Mouse (Mus musculus): ENCODE results near the gene Ppl. TPM values are rescaled to one million over a fixed set of nuclear protein-coding genes. Genes with fewer than 3 reads are reported as not detected.

Gene Ppl
- polyA plus RNA-seq, 1 experiment: 1.2 TPM

- DNase-seq (ENCODE audit: low read depth): no peak
- no peak for TF ChIP-seq POLR2A (IDR thresholded peaks at IDR 0.05; ENCODE audit: borderline replicate concordance, extremely low read depth, insufficient read depth, insufficient read length, poor library complexity, severe bottlenecking)
- no peak for TF ChIP-seq CTCF (IDR thresholded peaks at IDR 0.05; ENCODE audit: borderline replicate concordance, extremely low read depth, insufficient read depth, insufficient read length)
Observed at GRCm38 (mm10) chr16:5085196-5085595, 47.0 kb downstream of the Ppl start.

GRCm38 (mm10) chr16:5074341-5074740 is 57.9 kb downstream of the Ppl start:
- DNase-seq (ENCODE audit: low read depth): no peak
- TF ChIP-seq POLR2A (IDR thresholded peaks at IDR 0.05; ENCODE audit: borderline replicate concordance, extremely low read depth, insufficient read depth, insufficient read length, poor library complexity, severe bottlenecking) (no peak), CTCF (IDR thresholded peaks at IDR 0.05; ENCODE audit: borderline replicate concordance, extremely low read depth, insufficient read depth, insufficient read length) (no peak)

GRCm38 (mm10) chr16:5071974-5072373 is 60.2 kb downstream of the Ppl start:
- no peak for TF ChIP-seq CTCF (IDR thresholded peaks at IDR 0.05; ENCODE audit: borderline replicate concordance, extremely low read depth, insufficient read depth, insufficient read length)
- TF ChIP-seq POLR2A (IDR thresholded peaks at IDR 0.05; ENCODE audit: borderline replicate concordance, extremely low read depth, insufficient read depth, insufficient read length, poor library complexity, severe bottlenecking): no peak
- no peak for DNase-seq (ENCODE audit: low read depth)

- TF ChIP-seq CTCF (IDR thresholded peaks at IDR 0.05; ENCODE audit: borderline replicate concordance, extremely low read depth, insufficient read depth, insufficient read length) (no peak), POLR2A (IDR thresholded peaks at IDR 0.05; ENCODE audit: borderline replicate concordance, extremely low read depth, insufficient read depth, insufficient read length, poor library complexity, severe bottlenecking) (no peak)
- DNase-seq (ENCODE audit: low read depth): peak; percentile 45
Observed at GRCm38 (mm10) chr16:5070321-5070720, 61.9 kb downstream of the Ppl start.

- DNase-seq (ENCODE audit: low read depth): no peak
- TF ChIP-seq CTCF (IDR thresholded peaks at IDR 0.05; ENCODE audit: borderline replicate concordance, extremely low read depth, insufficient read depth, insufficient read length) (no peak), POLR2A (IDR thresholded peaks at IDR 0.05; ENCODE audit: borderline replicate concordance, extremely low read depth, insufficient read depth, insufficient read length, poor library complexity, severe bottlenecking) (no peak)
Observed at GRCm38 (mm10) chr16:5063472-5063871, 68.7 kb downstream of the Ppl start.

- peak; percentile 27 for DNase-seq (ENCODE audit: low read depth)
- TF ChIP-seq POLR2A (IDR thresholded peaks at IDR 0.05; ENCODE audit: borderline replicate concordance, extremely low read depth, insufficient read depth, insufficient read length, poor library complexity, severe bottlenecking) (no peak), CTCF (IDR thresholded peaks at IDR 0.05; ENCODE audit: borderline replicate concordance, extremely low read depth, insufficient read depth, insufficient read length) (peak; percentile 27; the same call in 1 of the 2 replicates)
Observed at GRCm38 (mm10) chr16:5058114-5058513, 74.1 kb downstream of the Ppl start.

GRCm38 (mm10) chr16:5050251-5051110 is 81.7 kb downstream of the Ppl start:
- peak; percentile 85 for DNase-seq (ENCODE audit: low read depth)
- peak; percentile 7; the same call in 1 of the 2 replicates for TF ChIP-seq CTCF (IDR thresholded peaks at IDR 0.05; ENCODE audit: borderline replicate concordance, extremely low read depth, insufficient read depth, insufficient read length)
- no peak for TF ChIP-seq POLR2A (IDR thresholded peaks at IDR 0.05; ENCODE audit: borderline replicate concordance, extremely low read depth, insufficient read depth, insufficient read length, poor library complexity, severe bottlenecking)

- TF ChIP-seq POLR2A (IDR thresholded peaks at IDR 0.05; ENCODE audit: borderline replicate concordance, extremely low read depth, insufficient read depth, insufficient read length, poor library complexity, severe bottlenecking) (peak; percentile 52; the same call in 1 of the 2 replicates), CTCF (IDR thresholded peaks at IDR 0.05; ENCODE audit: borderline replicate concordance, extremely low read depth, insufficient read depth, insufficient read length) (no peak)
- DNase-seq (ENCODE audit: low read depth): peak; percentile 100
Observed at GRCm38 (mm10) chr16:5049774-5050234, 82.4 kb downstream of the Ppl start, which contains the start of the genes Glyr1 and Ubn1. Glyr1 (minus strand) TSS chr16:5049863. Ubn1 (plus strand) TSS chr16:5050057.

- no peak for DNase-seq (ENCODE audit: low read depth)
- TF ChIP-seq POLR2A (IDR thresholded peaks at IDR 0.05; ENCODE audit: borderline replicate concordance, extremely low read depth, insufficient read depth, insufficient read length, poor library complexity, severe bottlenecking) (no peak), CTCF (IDR thresholded peaks at IDR 0.05; ENCODE audit: borderline replicate concordance, extremely low read depth, insufficient read depth, insufficient read length) (no peak)
Observed at GRCm38 (mm10) chr16:5049182-5049773, 82.9 kb downstream of the Ppl start.

GRCm38 (mm10) chr16:5045322-5045721 is 86.9 kb downstream of the Ppl start:
- DNase-seq (ENCODE audit: low read depth): no peak
- TF ChIP-seq POLR2A (IDR thresholded peaks at IDR 0.05; ENCODE audit: borderline replicate concordance, extremely low read depth, insufficient read depth, insufficient read length, poor library complexity, severe bottlenecking) (no peak), CTCF (IDR thresholded peaks at IDR 0.05; ENCODE audit: borderline replicate concordance, extremely low read depth, insufficient read depth, insufficient read length) (no peak)

- no peak for DNase-seq (ENCODE audit: low read depth)
- TF ChIP-seq CTCF (IDR thresholded peaks at IDR 0.05; ENCODE audit: borderline replicate concordance, extremely low read depth, insufficient read depth, insufficient read length): no peak
- TF ChIP-seq POLR2A (IDR thresholded peaks at IDR 0.05; ENCODE audit: borderline replicate concordance, extremely low read depth, insufficient read depth, insufficient read length, poor library complexity, severe bottlenecking): no peak
Observed at GRCm38 (mm10) chr16:5036649-5037234, 95.5 kb downstream of the Ppl start.

Other genes starting within 250 kb of the Ppl start
- gene Mgrn1, start 246.2 kb downstream of the Ppl start, polyA plus RNA-seq (2012; rRNA removed): 152 and 169 TPM in 2 replicates
- 102 and 141 TPM in 2 replicates for gene Nudt16l1, start 193.7 kb downstream of the Ppl start, polyA plus RNA-seq (2012; rRNA removed)
- 99.8 and 131 TPM in 2 replicates for gene Anks3, start 168.2 kb downstream of the Ppl start, polyA plus RNA-seq (2012; rRNA removed)
- not detected in 2 replicates for gene Sept12, start 134.6 kb downstream of the Ppl start, polyA plus RNA-seq (2012; rRNA removed)
- gene Smim22, start 125.1 kb downstream of the Ppl start, polyA plus RNA-seq (2012; rRNA removed): 1.6 and 3.4 TPM in 2 replicates
- 149 and 158 TPM in 2 replicates for gene Rogdi, start 118.9 kb downstream of the Ppl start, polyA plus RNA-seq (2012; rRNA removed)
- 169 and 172 TPM in 2 replicates for gene Glyr1, start 82.6 kb downstream of the Ppl start, polyA plus RNA-seq (2012; rRNA removed)
- 35.0 and 37.6 TPM in 2 replicates for gene Ubn1, start 82.4 kb downstream of the Ppl start, polyA plus RNA-seq (2012; rRNA removed)
- 1.1 and 1.7 TPM in 2 replicates for gene Sec14l5, start 14.7 kb upstream of the Ppl start, polyA plus RNA-seq (2012; rRNA removed)
- gene Nagpa, start 71.6 kb upstream of the Ppl start, polyA plus RNA-seq (2012; rRNA removed): 12.9 and 13.5 TPM in 2 replicates
- gene AU021092, start 89.9 kb upstream of the Ppl start, polyA plus RNA-seq (2012; rRNA removed): 14.9 and 16.2 TPM in 2 replicates
- 42.9 and 56.6 TPM in 2 replicates for gene Alg1, start 101.2 kb upstream of the Ppl start, polyA plus RNA-seq (2012; rRNA removed)
- gene Eef2kmt, start 123.6 kb upstream of the Ppl start, polyA plus RNA-seq (2012; rRNA removed): 11.2 and 13.8 TPM in 2 replicates

Measured in brain, embryonic 14.5 days (tissue).